Mouse (Mus musculus) E14TG2a.4 (cell line): Measurements from ENCODE around the gene Fdxr.

Experiments
- CTCF ChIP-seq: conservative IDR thresholded peaks from 2 replicates; pipeline ENCODE4 v1.5.1; 2014; ENCODE audit warnings: low read length
- NANOG ChIP-seq: IDR thresholded peaks from 2 replicates; pipeline ENCODE4 v1.6.1; 2014; ENCODE audit warnings: borderline replicate concordance, low read length, mixed read lengths
- POU5F1 ChIP-seq: IDR thresholded peaks from 2 replicates; pipeline ENCODE4 v1.6.1; 2014; ENCODE audit warnings: low read length, borderline replicate concordance

GRCm38 (mm10) chr11:115319704-115320383, 43.0 kb upstream of the Fdxr start:
- TF ChIP-seq CTCF (no peak), POU5F1 (no peak), NANOG (no peak)
